Mouse (Mus musculus): ENCODE measurements around the gene Stat6.
A peak's percentile ranks its signal among the peaks of the same experiment; 100 is the strongest.

Gene Stat6

GRCm38 (mm10) chr10:127642772-127643552, at the start of gene Stat6:
Gene Stat6, plus strand, starts transcription at chr10:127642986.
- peak; percentile 37 for DNase-seq (ENCODE audit: low read depth, low spot score)

GRCm38 (mm10) chr10:127594405-127594804, 48.4 kb upstream of the Stat6 start:
- DNase-seq (ENCODE audit: low read depth, low spot score), result no peak

- no peak for DNase-seq (ENCODE audit: low read depth, low spot score)
These were observed 47.7 kb upstream of the Stat6 start for GRCm38 (mm10) chr10:127594930-127595715.

- DNase-seq (ENCODE audit: low read depth, low spot score), result no peak
These were observed 46.4 kb upstream of the Stat6 start for GRCm38 (mm10) chr10:127596321-127596941.

- no peak for DNase-seq (ENCODE audit: low read depth, low spot score)
These were observed 45.4 kb upstream of the Stat6 start for GRCm38 (mm10) chr10:127597311-127597901.

GRCm38 (mm10) chr10:127598607-127599006, 44.2 kb upstream of the Stat6 start:
- no peak for DNase-seq (ENCODE audit: low read depth, low spot score)

GRCm38 (mm10) chr10:127599252-127599651, 43.5 kb upstream of the Stat6 start:
- DNase-seq (ENCODE audit: low read depth, low spot score), result no peak

- no peak for DNase-seq (ENCODE audit: low read depth, low spot score)
These were observed 42.8 kb upstream of the Stat6 start for GRCm38 (mm10) chr10:127599779-127600541.

GRCm38 (mm10) chr10:127602194-127602593, 40.6 kb upstream of the Stat6 start:
- no peak for DNase-seq (ENCODE audit: low read depth, low spot score)

GRCm38 (mm10) chr10:127603437-127604371, 39.1 kb upstream of the Stat6 start:
- no peak for DNase-seq (ENCODE audit: low read depth, low spot score)

- no peak for DNase-seq (ENCODE audit: low read depth, low spot score)
These were observed 38.1 kb upstream of the Stat6 start for GRCm38 (mm10) chr10:127604465-127605250.

DNA sequence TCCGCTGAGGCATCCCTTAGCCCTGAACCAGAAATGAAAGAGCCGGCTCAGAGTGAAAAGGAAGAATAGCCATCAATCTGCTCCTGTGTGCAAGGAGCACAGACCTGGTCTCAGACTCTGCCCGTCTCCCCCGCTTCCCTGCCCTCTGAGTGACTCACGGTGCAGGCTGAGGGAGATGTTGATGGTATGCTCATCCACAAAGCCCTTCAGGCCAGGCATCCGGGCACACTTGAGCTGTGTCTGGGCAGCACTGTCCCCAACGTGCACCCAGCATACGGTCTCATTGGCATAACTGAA, 37.6 kb upstream of the Stat6 start:
- no peak for DNase-seq (ENCODE audit: low read depth, low spot score)

GRCm38 (mm10) chr10:127605756-127606155, 37.0 kb upstream of the Stat6 start:
- DNase-seq (ENCODE audit: low read depth, low spot score), result no peak

GRCm38 (mm10) chr10:127607059-127607458, 35.7 kb upstream of the Stat6 start:
- no peak for DNase-seq (ENCODE audit: low read depth, low spot score)

- no peak for DNase-seq (ENCODE audit: low read depth, low spot score)
These were observed 33.2 kb upstream of the Stat6 start for GRCm38 (mm10) chr10:127609415-127610065.

- DNase-seq (ENCODE audit: low read depth, low spot score), result no peak
These were observed 32.7 kb upstream of the Stat6 start for GRCm38 (mm10) chr10:127610066-127610415.

DNA sequence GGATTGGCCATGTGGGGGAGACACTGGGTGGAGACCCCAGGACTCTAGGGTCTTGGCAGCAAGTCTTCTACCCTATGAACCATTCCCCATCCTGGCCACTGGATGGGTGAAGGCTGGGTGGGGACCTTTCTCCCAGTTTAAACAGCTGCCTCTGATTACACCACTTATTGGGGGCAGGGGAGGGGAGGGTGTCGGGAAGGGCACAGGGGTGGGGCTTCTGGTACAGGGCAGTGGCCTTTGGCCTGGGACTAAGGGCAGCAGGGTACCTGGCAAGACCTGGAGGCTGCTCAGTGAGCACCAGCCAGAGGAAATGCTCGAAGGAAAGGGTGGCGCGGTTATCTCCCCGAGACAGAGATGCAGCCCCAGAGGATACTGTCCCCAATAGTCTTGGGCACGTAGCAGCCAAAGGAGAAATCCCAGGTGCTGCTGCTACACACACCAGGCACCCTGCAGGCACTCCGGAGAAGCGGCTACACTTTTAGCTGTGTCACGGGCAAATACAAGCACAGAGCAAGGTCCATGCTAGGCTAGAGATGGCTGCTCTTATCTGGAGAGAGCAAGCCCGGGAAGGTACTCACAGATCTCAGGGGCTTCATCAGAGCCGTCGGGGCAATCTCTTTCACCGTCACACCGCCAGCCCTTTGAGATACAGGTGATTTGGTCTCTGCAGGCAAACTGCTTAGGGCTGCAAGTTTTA, 30.6 kb upstream of the Stat6 start:
- DNase-seq (ENCODE audit: low read depth, low spot score), result no peak

GRCm38 (mm10) chr10:127614236-127615033, 28.4 kb upstream of the Stat6 start:
- no peak for DNase-seq (ENCODE audit: low read depth, low spot score)
